Mouse (Mus musculus) stomach, embryonic 14.5 days (tissue): ENCODE data around the gene Tfpi. TPM values are rescaled to one million over a fixed set of nuclear protein-coding genes. Genes with fewer than 3 reads are reported as not detected.

ENCODE experiments used
- ATAC-seq: fragments of 200-750 bp; cut with Nextera tagmentation; 2 replicates; pipeline ENCODE4 v1.8.0; 2017; ENCODE audit warnings: low read depth, moderate TSS enrichment; ENCODE audit not compliant: insufficient number of reproducible peaks, insufficient read depth, low FRiP score
- H3K27ac ChIP-seq: fragments of 300-500 bp; sonication (generic); 2 replicates; pipeline ENCODE4 v1.5.1; 2014; ENCODE audit warnings: mild to moderate bottlenecking, low read length, moderate library complexity, mixed read lengths
- H3K27me3 ChIP-seq: fragments of 300-500 bp; sonication (generic); 2 replicates; pipeline ENCODE4 v1.6.1; 2014; ENCODE audit warnings: low read length, control low read depth, mixed read lengths; ENCODE audit not compliant: control insufficient read depth, insufficient read depth
- H3K36me3 ChIP-seq: fragments of 300-500 bp; sonication (generic); 2 replicates; pipeline ENCODE4 v1.6.1; 2014; ENCODE audit warnings: mild to moderate bottlenecking, control low read depth, low read length, moderate library complexity, mixed read lengths; ENCODE audit not compliant: control insufficient read depth, insufficient read depth
- H3K4me1 ChIP-seq: fragments of 300-500 bp; sonication (generic); 2 replicates; pipeline ENCODE4 v1.6.1; 2014; ENCODE audit warnings: low read length, control low read depth, mixed read lengths; ENCODE audit not compliant: control insufficient read depth, insufficient read depth
- H3K4me2 ChIP-seq: fragments of 300-500 bp; sonication (generic); replicated peaks from 2 replicates; pipeline ENCODE4 v1.6.1; 2014; ENCODE audit warnings: low read depth, low read length, control low read depth
- H3K4me3 ChIP-seq: fragments of 300-500 bp; sonication (generic); 2 replicates; pipeline ENCODE4 v1.5.1; 2014; ENCODE audit warnings: low read depth, low read length, control low read depth
- H3K9ac ChIP-seq: fragments of 300-500 bp; sonication (generic); replicated peaks from 2 replicates; pipeline ENCODE4 v1.6.1; 2014; ENCODE audit warnings: low read depth, mild to moderate bottlenecking, control low read depth, low read length, moderate library complexity, mixed read lengths
- H3K9me3 ChIP-seq: fragments of 300-500 bp; sonication (generic); 2 replicates; pipeline ENCODE4 v1.6.1; 2016; ENCODE audit warnings: low read depth, low read length, control low read depth; ENCODE audit not compliant: control insufficient read depth
- WGBS: fragments of 180-500 bp; shearing (Covaris S2); extraction: QIAGEN DNeasy Blood & Tissue Kit; methylation state at CpG from one replicate; pipeline ENCODE4 v1.1.7; 2014; 5-methylcytosine and 5-hydroxymethylcytosine counted together
- polyA plus RNA-seq: library from polyadenylated mRNA; unstranded; fragments of >200 nt; fragmentation: Nextera tagmentation; extraction: Ambion mirVana; gene quantifications from 2 replicates; pipeline ENCODE4 v1.2.1, GENCODE M21; 2014

Gene Tfpi
- polyA plus RNA-seq, 1 experiment from 2014 or later: 49.4 TPM

- Histone ChIP-seq H3K36me3 (no peaks in the 10 kb centered on the region), H3K4me3 (no peak overlapping the region), H3K9me3 (no peaks in the 10 kb centered on the region), H3K9ac (no peak overlapping the region), H3K27me3 (no peaks in the 10 kb centered on the region), H3K4me2 (no peak overlapping the region), H3K27ac (no peak overlapping the region), H3K4me1 (no peaks in the 10 kb centered on the region)
- WGBS: 64% methylated on average over 9 of the region's 9 CpGs
- no peak for ATAC-seq
Observed at GRCm38 (mm10) chr2:84487705-84488291, 11.2 kb upstream of the Tfpi start.

- H3K9ac ChIP-seq: no peak overlapping the region
Observed at GRCm38 (mm10) chr2:84481863-84482262, 5.3 kb upstream of the Tfpi start.

GRCm38 (mm10) chr2:84479036-84479435 is 2.5 kb upstream of the Tfpi start:
- Histone ChIP-seq H3K9me3 (no peaks in the 10 kb centered on the region), H3K4me1 (no peaks in the 10 kb centered on the region), H3K4me3 (no peak overlapping the region), H3K27me3 (no peaks in the 10 kb centered on the region), H3K27ac (no peak overlapping the region), H3K4me2 (no peak overlapping the region), H3K9ac (no peak overlapping the region), H3K36me3 (no peaks in the 10 kb centered on the region)
- WGBS: 23% methylated on average over 3 of the region's 3 CpGs
- no peak for ATAC-seq

More at GRCm38 (mm10) chr2:84481863-84482262, 5.3 kb upstream of the Tfpi start:
- Histone ChIP-seq H3K27me3 (no peaks in the 10 kb centered on the region), H3K4me1 (no peaks in the 10 kb centered on the region), H3K4me3 (no peak overlapping the region), H3K4me2 (peak overlapping the region; percentile 25), H3K27ac (no peak overlapping the region), H3K36me3 (no peaks in the 10 kb centered on the region), H3K9me3 (no peaks in the 10 kb centered on the region)
- 21% methylated on average over 7 of the region's 7 CpGs for WGBS
- no peak for ATAC-seq

- Histone ChIP-seq H3K4me2 (no peak overlapping the region), H3K9ac (no peak overlapping the region), H3K27ac (no peak overlapping the region), H3K36me3 (no peaks in the 10 kb centered on the region), H3K9me3 (no peaks in the 10 kb centered on the region), H3K27me3 (no peaks in the 10 kb centered on the region), H3K4me1 (no peaks in the 10 kb centered on the region), H3K4me3 (no peak overlapping the region)
- no peak for ATAC-seq
- 85% methylated on average over 6 of the region's 6 CpGs for WGBS
Observed at GRCm38 (mm10) chr2:84477759-84478158, 1.2 kb upstream of the Tfpi start.

- WGBS: 23% methylated on average over 3 of the region's 3 CpGs
- no peak for ATAC-seq
- H3K4me3 ChIP-seq: peak overlapping the region; percentile 26
Observed at GRCm38 (mm10) chr2:84476131-84476530, 444 bp downstream of the Tfpi start.

GRCm38 (mm10) chr2:84475601-84476000 is 974 bp downstream of the Tfpi start:
- Histone ChIP-seq H3K4me3 (peak overlapping the region; percentile 26), H3K4me1 (no peaks in the 10 kb centered on the region), H3K9me3 (no peaks in the 10 kb centered on the region), H3K27ac (peak overlapping the region; percentile 67; the same call in 1 of the 2 replicates), H3K36me3 (no peaks in the 10 kb centered on the region), H3K27me3 (no peaks in the 10 kb centered on the region), H3K4me2 (peak overlapping the region; percentile 48), H3K9ac (peak overlapping the region; percentile 34; the same call in 1 of the 2 replicates)
- ATAC-seq: no peak
- WGBS: 9% methylated on average over 1 of the region's 1 CpGs

More at GRCm38 (mm10) chr2:84476131-84476530, 444 bp downstream of the Tfpi start:
- Histone ChIP-seq H3K4me1 (no peaks in the 10 kb centered on the region), H3K4me2 (peak overlapping the region; percentile 48), H3K27ac (peak overlapping the region; percentile 67; the same call in 1 of the 2 replicates), H3K36me3 (no peaks in the 10 kb centered on the region), H3K9ac (peak overlapping the region; percentile 34; the same call in 1 of the 2 replicates), H3K27me3 (no peaks in the 10 kb centered on the region), H3K9me3 (no peaks in the 10 kb centered on the region)

- H3K9ac ChIP-seq: 0 out of 2 replicates have a peak overlapping the region, but pooled peaks have one; percentile 28
- no peak overlapping the region for H3K4me3 ChIP-seq
- H3K27me3 ChIP-seq: no peaks in the 10 kb centered on the region
- no peaks in the 10 kb centered on the region for H3K36me3 ChIP-seq
- 14% methylated on average over 6 of the region's 6 CpGs for WGBS
- no peaks in the 10 kb centered on the region for H3K9me3 ChIP-seq
- no peaks in the 10 kb centered on the region for H3K4me1 ChIP-seq
- H3K4me2 ChIP-seq: no peak overlapping the region
- no peak overlapping the region for H3K27ac ChIP-seq
- ATAC-seq: no peak
Observed at GRCm38 (mm10) chr2:84474651-84475050, 1.9 kb downstream of the Tfpi start.

GRCm38 (mm10) chr2:84473941-84474530 is 2.5 kb downstream of the Tfpi start:
- Histone ChIP-seq H3K4me3 (no peak overlapping the region), H3K36me3 (no peaks in the 10 kb centered on the region), H3K9ac (no peak overlapping the region), H3K4me2 (no peak overlapping the region), H3K9me3 (no peaks in the 10 kb centered on the region; the same call in 1 of the 2 replicates), H3K27me3 (no peaks in the 10 kb centered on the region), H3K4me1 (no peaks in the 10 kb centered on the region), H3K27ac (no peak overlapping the region)
- WGBS: 76% methylated on average over 14 of the region's 14 CpGs
- no peak for ATAC-seq
